Mouse (Mus musculus): ENCODE measurements around the gene Timmdc1. TPM values are rescaled to one million over a fixed set of nuclear protein-coding genes. Genes with fewer than 3 reads are reported as not detected.

Gene Timmdc1
- polyA plus RNA-seq, 1 experiment from 2014 or later = 27.9 TPM

DNA sequence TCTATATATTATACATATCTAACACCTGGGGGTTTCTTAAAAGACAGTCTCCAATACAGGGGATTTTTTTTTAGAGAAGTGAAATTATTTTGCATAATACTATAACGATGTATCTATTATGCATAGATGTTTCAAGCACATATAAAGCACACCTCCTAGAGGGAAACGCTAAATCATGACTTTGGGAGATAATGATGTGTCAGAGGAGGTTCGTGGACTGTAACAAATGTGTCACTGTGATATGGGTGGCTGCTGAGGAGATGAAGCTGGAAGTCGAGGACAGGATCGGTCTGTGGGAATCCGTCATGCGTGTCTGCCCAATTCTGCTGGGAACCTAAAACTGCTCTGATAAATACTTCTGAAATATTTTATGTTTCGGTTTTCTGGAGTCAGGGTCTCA, 60.7 kb downstream of the Timmdc1 start:
- H3K4me2 ChIP-seq (ENCODE audit: low read length) = no peak overlapping the region
- TF ChIP-seq CTCF (IDR thresholded peaks at IDR 0.05; ENCODE audit: low read depth) = no peak
- H3K9me3 ChIP-seq (replicated peaks; ENCODE audit: low read length) = no peaks in the 10 kb centered on the region
- H3K4me1 ChIP-seq (replicated peaks; ENCODE audit: insufficient read depth, low read length) = no peaks in the 10 kb centered on the region
- H3K27me3 ChIP-seq (ENCODE audit: insufficient read depth, low read length) = no peaks in the 10 kb centered on the region
- H3K9ac ChIP-seq (ENCODE audit: low read depth, low read length) = no peak overlapping the region
- DNase-seq (ENCODE audit: low spot score) (no peak), ATAC-seq (replicated peaks; ENCODE audit: low FRiP score, low read depth) (no peak)
- no peaks in the 10 kb centered on the region for H3K36me3 ChIP-seq (ENCODE audit: insufficient read depth, low read length)
- WGBS = 54% methylated on average over 8 of the region's 8 CpGs
- no peak overlapping the region for H3K4me3 ChIP-seq (replicated peaks; ENCODE audit: low read depth, low read length)
- no peak overlapping the region for H3K27ac ChIP-seq

DNA sequence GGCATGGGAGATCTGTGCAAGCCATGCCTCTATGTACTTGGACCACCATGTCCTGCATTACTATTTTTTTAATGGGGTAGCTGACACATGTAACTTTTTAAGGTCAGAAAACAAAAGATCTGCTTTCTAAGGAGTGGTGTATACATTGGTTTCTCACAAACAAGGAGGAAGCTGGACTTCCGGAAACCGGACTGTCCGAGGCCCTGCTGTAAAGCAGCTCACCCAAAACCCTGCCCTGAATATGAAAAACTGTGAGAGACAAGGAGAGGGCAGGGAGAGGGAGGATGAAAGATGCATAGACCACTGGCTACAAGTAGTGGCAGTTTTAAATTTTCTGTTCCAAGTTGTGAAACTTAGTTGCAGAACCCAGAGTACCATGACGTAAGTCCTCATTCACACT, 62.5 kb downstream of the Timmdc1 start:
- no peak overlapping the region for H3K9ac ChIP-seq (ENCODE audit: low read depth, low read length)
- DNase-seq (ENCODE audit: low spot score) = no peak
- no peak overlapping the region for H3K4me3 ChIP-seq (replicated peaks; ENCODE audit: low read depth, low read length)
- WGBS = 82% methylated on average over 4 of the region's 4 CpGs
- H3K27me3 ChIP-seq (ENCODE audit: insufficient read depth, low read length) = no peaks in the 10 kb centered on the region
- no peak overlapping the region for H3K4me2 ChIP-seq (ENCODE audit: low read length)
- no peaks in the 10 kb centered on the region for H3K36me3 ChIP-seq (ENCODE audit: insufficient read depth, low read length)
- no peaks in the 10 kb centered on the region for H3K9me3 ChIP-seq (replicated peaks; ENCODE audit: low read length)
- ATAC-seq (replicated peaks; ENCODE audit: low FRiP score, low read depth) = no peak
- no peak for TF ChIP-seq CTCF (IDR thresholded peaks at IDR 0.05; ENCODE audit: low read depth)
- H3K4me1 ChIP-seq (replicated peaks; ENCODE audit: insufficient read depth, low read length) = no peaks in the 10 kb centered on the region
- H3K27ac ChIP-seq = no peak overlapping the region

DNA sequence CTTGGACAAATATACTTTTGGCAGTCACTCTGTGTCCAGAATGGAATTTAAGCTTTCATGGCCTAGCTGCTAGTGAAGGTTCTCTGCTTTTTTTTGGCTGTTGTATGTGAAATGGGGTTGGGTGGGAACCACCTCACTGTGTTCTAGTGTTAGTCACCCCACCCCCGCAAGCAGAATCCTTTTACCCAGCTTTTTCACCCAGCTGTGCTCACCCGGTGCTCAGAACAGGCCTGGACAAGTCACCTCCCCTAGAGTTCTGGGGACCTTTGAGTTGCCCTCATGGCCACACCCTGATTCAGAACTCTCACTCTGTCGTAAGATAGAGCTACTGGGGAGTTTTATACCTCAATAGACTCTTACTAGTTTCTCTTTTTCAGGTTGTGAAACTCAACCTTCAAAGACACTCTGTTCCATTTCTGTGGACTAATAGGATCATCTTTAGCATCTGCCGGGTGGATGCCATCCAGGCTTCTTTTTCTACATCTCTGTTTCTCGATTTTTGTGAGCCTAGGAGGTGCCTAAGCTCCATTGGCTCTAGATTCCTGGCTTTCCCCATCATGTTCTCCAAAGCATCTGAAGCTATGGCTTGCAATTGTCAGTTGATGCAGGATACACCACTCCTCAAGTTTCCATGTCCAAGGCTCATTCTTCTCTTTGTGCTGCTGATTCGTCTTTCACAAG, 63.7 kb downstream of the Timmdc1 start:
- no peak for ATAC-seq (replicated peaks; ENCODE audit: low FRiP score, low read depth)
- Histone ChIP-seq H3K4me1 (replicated peaks; ENCODE audit: insufficient read depth, low read length) (no peaks in the 10 kb centered on the region), H3K36me3 (ENCODE audit: insufficient read depth, low read length) (no peaks in the 10 kb centered on the region), H3K27ac (no peak overlapping the region), H3K9ac (ENCODE audit: low read depth, low read length) (no peak overlapping the region), H3K9me3 (replicated peaks; ENCODE audit: low read length) (no peaks in the 10 kb centered on the region), H3K4me3 (replicated peaks; ENCODE audit: low read depth, low read length) (no peak overlapping the region), H3K4me2 (ENCODE audit: low read length) (no peak overlapping the region), H3K27me3 (ENCODE audit: insufficient read depth, low read length) (no peaks in the 10 kb centered on the region)
- DNase-seq (ENCODE audit: low spot score) = peak; percentile 43
- WGBS = 62% methylated on average over 6 of the region's 6 CpGs
- no peak for TF ChIP-seq CTCF (IDR thresholded peaks at IDR 0.05; ENCODE audit: low read depth)

DNA sequence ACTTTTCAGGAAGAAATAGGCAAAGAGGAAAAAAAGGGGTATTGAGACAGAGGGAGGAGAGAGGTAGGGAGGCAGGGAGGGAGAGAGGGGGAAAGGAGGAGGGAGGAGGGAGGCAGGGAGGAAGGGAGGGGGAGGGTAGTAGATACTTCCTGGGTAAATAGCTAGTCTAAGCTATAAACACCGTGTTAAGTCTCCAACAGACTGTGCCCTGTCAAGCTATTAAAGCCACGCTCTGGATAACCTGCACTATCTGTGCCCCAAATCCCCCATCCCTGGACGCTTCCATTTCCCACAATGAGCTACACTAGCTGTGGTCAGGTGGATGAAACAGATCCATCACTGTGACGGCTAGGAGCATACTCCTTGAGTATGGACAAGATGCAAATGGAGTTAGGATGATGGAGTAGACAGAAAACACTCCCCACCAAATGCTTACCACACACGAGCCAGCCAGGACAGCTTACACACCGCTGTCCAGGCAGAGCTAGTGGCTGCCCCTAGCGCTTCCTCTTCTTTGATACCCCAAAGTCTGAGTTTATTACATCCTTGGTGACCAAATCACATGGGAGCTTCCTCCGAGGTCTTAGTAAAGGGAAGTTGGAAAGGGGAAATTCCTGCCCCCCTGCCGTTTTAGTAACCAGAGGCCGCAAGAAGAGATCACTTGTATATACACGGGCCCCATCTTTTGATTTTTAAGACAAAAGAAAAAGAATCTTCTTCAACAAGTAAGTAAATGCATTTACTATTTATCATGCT, 65.5 kb downstream of the Timmdc1 start:
- Histone ChIP-seq H3K27me3 (ENCODE audit: insufficient read depth, low read length) (no peaks in the 10 kb centered on the region), H3K4me3 (replicated peaks; ENCODE audit: low read depth, low read length) (no peak overlapping the region), H3K4me2 (ENCODE audit: low read length) (no peak overlapping the region), H3K4me1 (replicated peaks; ENCODE audit: insufficient read depth, low read length) (no peaks in the 10 kb centered on the region), H3K9me3 (replicated peaks; ENCODE audit: low read length) (no peaks in the 10 kb centered on the region), H3K27ac (no peak overlapping the region), H3K36me3 (ENCODE audit: insufficient read depth, low read length) (no peaks in the 10 kb centered on the region), H3K9ac (ENCODE audit: low read depth, low read length) (no peak overlapping the region)
- no peak for ATAC-seq (replicated peaks; ENCODE audit: low FRiP score, low read depth)
- 49% methylated on average over 11 of the region's 11 CpGs for WGBS
- DNase-seq (ENCODE audit: low spot score) = no peak
- no peak for TF ChIP-seq CTCF (IDR thresholded peaks at IDR 0.05; ENCODE audit: low read depth)

DNA sequence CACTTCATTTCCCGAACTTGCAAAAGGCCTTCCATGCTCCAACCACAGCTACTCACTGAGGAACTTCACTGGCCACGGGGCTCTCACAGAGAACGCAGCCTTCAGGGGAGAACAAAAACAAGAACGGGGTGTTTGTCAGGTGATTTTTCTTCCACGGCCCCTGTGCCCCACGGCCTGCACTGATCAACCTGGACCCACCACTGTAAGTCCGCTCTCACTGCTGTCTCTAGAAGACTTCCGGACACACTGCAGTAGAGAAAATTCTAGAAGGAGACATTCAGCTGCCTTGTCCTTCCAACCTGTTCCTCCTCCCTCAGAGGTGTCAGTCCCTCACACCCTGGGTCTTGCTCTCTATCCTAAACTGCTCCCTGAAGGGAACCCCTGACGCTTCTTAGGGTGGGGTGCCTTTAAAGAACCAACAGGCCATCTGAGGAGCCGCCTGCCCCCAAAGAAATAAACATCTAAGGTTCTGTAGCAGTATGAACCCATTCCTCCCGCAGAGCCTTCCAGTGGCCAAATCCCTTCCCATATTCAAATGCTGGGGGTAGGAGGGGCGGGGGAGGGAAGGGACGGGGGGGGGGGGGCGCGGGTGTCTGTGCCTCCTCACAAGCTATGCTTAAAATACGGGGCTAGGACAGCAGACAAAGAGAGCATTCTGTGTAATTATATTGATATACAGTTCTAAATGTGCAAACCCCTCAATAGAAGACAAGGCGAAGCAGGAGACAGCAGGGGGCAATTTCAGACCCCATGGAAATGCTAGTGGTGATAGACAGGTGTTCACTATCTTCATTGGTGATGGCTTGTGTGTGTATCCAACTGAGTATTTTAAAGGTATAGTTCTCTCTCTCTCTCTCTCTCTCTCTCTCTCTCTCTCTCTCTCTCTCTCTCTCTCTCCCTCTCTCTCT, 66.7 kb downstream of the Timmdc1 start, which contains the start of gene Cd80:
Cd80 (plus strand) TSS at position 51 of the 908 bp plus-strand sequence.
- Histone ChIP-seq H3K4me2 (ENCODE audit: low read length) (no peak within 1 kb of the TSS), H3K36me3 (ENCODE audit: insufficient read depth, low read length) (no peaks in the 10 kb centered on the region), H3K9me3 (replicated peaks; ENCODE audit: low read length) (no peaks in the 10 kb centered on the region), H3K9ac (ENCODE audit: low read depth, low read length) (no peak within 1 kb of the TSS), H3K27me3 (ENCODE audit: insufficient read depth, low read length) (no peaks in the 10 kb centered on the region), H3K27ac (no peak within 1 kb of the TSS), H3K4me3 (replicated peaks; ENCODE audit: low read depth, low read length) (no peak within 1 kb of the TSS), H3K4me1 (replicated peaks; ENCODE audit: insufficient read depth, low read length) (0 out of 2 replicates have a peak, but pooled peaks cover 4% of the 10 kb centered on the region)
- 70% methylated on average over 17 of the region's 17 CpGs for WGBS
- TF ChIP-seq CTCF (IDR thresholded peaks at IDR 0.05; ENCODE audit: low read depth) = no peak
- ATAC-seq (replicated peaks; ENCODE audit: low FRiP score, low read depth) (no peak), DNase-seq (ENCODE audit: low spot score) (no peak)
